Mouse (Mus musculus) midbrain, embryonic 16.5 days (tissue): ENCODE measurements around the gene Ndrg3. TPM values are rescaled to one million over a fixed set of nuclear protein-coding genes. Genes with fewer than 3 reads are reported as not detected.

Experiments used
- ATAC-seq: fragments of 200-750 bp; cut with Nextera tagmentation; 2 replicates; pipeline ENCODE4 v1.8.0; 2017; ENCODE audit warnings: moderate TSS enrichment
- H3K27ac ChIP-seq: fragments of 300-500 bp; sonication (generic); 2 replicates; pipeline ENCODE4 v1.5.1; 2014; ENCODE audit warnings: mild to moderate bottlenecking, low read length, mixed read lengths
- H3K27me3 ChIP-seq: fragments of 300-500 bp; sonication (generic); 2 replicates; pipeline ENCODE4 v1.6.1; 2014; ENCODE audit warnings: low read depth, low read length, mixed read lengths; ENCODE audit not compliant: control insufficient read depth, insufficient read depth
- H3K36me3 ChIP-seq: fragments of 300-500 bp; sonication (generic); 2 replicates; pipeline ENCODE4 v1.6.1; 2014; ENCODE audit warnings: mild to moderate bottlenecking, low read length, moderate library complexity, mixed read lengths; ENCODE audit not compliant: control insufficient read depth, insufficient read depth
- H3K4me1 ChIP-seq: fragments of 300-500 bp; sonication (generic); 2 replicates; pipeline ENCODE4 v1.6.1; 2014; ENCODE audit warnings: mild to moderate bottlenecking, low read length, mixed read lengths; ENCODE audit not compliant: control insufficient read depth, insufficient read depth
- H3K4me2 ChIP-seq: fragments of 300-500 bp; sonication (generic); 2 replicates; pipeline ENCODE4 v1.6.1; 2014; ENCODE audit warnings: mild to moderate bottlenecking, low read length, mixed read lengths
- H3K4me3 ChIP-seq: fragments of 300-500 bp; sonication (generic); 2 replicates; pipeline ENCODE4 v1.5.1; 2014; ENCODE audit warnings: low read depth, mild to moderate bottlenecking, low read length, moderate library complexity, mixed read lengths
- H3K9ac ChIP-seq: fragments of 300-500 bp; sonication (generic); 2 replicates; pipeline ENCODE4 v1.6.1; 2014; ENCODE audit warnings: low read depth, low read length, mixed read lengths
- H3K9me3 ChIP-seq: fragments of 300-500 bp; sonication (generic); replicated peaks from 2 replicates; pipeline ENCODE4 v1.6.1; 2014; ENCODE audit warnings: mild to moderate bottlenecking, low read length, mixed read lengths; ENCODE audit not compliant: control insufficient read depth, poor library complexity, severe bottlenecking
- WGBS: fragments of 180-500 bp; shearing (Covaris S2); extraction: QIAGEN DNeasy Blood & Tissue Kit; methylation state at CpG from one replicate; pipeline ENCODE4 v1.1.7; 2014; 5-methylcytosine and 5-hydroxymethylcytosine counted together
- polyA plus RNA-seq: library from polyadenylated mRNA; unstranded; fragments of >200 nt; fragmentation: Nextera tagmentation; extraction: Ambion mirVana; gene quantifications from 2 replicates; pipeline ENCODE4 v1.2.1, GENCODE M21; 2015

Gene Ndrg3
- polyA plus RNA-seq, 1 experiment from 2014 or later = 155 TPM

DNA sequence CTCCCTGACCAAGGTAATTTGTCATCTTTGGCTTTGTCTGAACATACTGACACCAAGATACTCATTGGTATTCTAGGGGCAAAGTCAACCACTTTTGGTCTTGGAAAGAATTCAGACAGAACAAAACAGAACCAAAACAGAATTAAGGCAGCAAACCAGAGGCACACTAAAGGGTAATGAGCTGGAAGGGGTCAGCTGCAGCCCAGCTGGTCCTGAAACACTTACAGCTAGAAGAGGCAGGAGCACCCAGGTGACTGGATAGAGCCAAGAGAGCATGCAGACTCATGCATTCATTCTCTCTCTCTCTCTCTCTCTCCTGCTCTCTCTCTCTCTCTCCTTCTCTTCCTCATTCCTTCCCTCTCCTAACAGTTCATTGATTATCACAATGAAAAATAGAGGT lies 15.1 kb downstream of the Ndrg3 start:
- Histone ChIP-seq H3K9ac (no peak overlapping the region), H3K4me1 (no peaks in the 10 kb centered on the region), H3K4me3 (no peak overlapping the region), H3K27ac (0 out of 2 replicates have a peak overlapping the region, but pooled peaks have one; percentile 12), H3K4me2 (no peak overlapping the region), H3K27me3 (no peaks in the 10 kb centered on the region), H3K9me3 (no peaks in the 10 kb centered on the region), H3K36me3 (no peaks in the 10 kb centered on the region)
- no peak for ATAC-seq

DNA sequence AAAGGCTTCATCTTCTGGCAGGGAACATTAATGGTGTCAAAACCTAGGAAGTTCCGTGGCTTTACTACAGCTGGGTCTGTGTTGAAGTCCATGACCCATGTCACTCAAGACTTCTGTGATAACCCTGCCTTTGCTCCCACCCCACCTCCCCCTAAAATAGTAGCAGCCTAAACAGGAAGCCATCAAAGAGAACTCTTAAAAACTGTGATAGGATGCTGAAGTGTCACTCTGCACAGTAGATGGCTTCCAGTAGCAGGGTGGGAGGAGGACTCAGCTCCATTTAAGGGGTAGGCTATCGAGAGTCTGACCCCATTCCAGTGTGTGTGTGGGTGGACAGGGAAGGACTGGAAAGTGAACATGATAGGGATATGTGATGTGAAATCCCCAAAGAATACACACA lies 16.9 kb downstream of the Ndrg3 start:
- no peak overlapping the region for H3K27ac ChIP-seq
- no peak overlapping the region for H3K4me3 ChIP-seq
- no peak for ATAC-seq
- no peaks in the 10 kb centered on the region for H3K9me3 ChIP-seq
- no peak overlapping the region for H3K9ac ChIP-seq
- no peak overlapping the region for H3K4me2 ChIP-seq
- no peaks in the 10 kb centered on the region for H3K36me3 ChIP-seq
- 89% methylated on average over 2 of the region's 2 CpGs for WGBS
- H3K27me3 ChIP-seq = no peaks in the 10 kb centered on the region
- no peaks in the 10 kb centered on the region for H3K4me1 ChIP-seq

DNA sequence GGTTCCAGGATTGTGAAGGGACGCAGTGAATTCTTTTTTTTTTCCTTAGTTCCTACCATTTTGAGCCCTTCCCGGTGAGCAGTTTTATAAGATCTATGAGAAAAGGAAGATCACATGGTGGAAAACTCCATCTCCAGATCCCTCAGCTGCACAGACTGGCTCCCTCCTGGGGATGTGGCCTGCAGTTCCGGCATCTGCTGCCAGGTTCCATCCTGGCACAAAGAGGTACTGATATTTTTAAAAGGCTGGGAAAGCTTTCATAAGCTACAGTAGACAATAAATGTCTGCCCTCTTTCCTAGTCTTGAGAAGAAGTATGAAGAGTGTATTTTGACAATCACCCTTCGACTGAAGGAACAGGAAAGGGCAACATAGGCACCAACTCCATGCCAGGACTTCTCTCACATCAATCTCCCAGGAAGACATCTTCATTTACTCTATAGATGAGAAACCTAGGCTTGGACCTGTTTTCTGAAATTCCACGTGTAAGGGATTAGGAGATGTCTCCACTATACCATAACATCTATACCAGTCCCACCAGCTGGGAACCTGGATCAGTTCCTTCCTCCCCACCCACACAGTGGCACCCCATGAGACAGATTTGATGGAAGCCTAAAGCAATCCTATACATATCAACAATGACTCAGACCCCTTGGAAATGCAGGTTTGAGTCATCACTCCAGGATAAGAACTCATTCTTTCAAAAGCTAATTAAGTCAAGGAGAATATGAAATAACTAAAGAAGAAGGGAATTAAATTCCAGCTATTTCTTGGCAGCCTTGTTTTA lies 18.3 kb downstream of the Ndrg3 start:
- Histone ChIP-seq H3K4me1 (no peaks in the 10 kb centered on the region), H3K9ac (no peak overlapping the region), H3K9me3 (no peaks in the 10 kb centered on the region), H3K36me3 (peaks cover 5% of the 10 kb centered on the region), H3K27me3 (no peaks in the 10 kb centered on the region), H3K4me3 (no peak overlapping the region), H3K4me2 (no peak overlapping the region), H3K27ac (no peak overlapping the region)
- 81% methylated on average over 5 of the region's 5 CpGs for WGBS
- ATAC-seq = no peak

DNA sequence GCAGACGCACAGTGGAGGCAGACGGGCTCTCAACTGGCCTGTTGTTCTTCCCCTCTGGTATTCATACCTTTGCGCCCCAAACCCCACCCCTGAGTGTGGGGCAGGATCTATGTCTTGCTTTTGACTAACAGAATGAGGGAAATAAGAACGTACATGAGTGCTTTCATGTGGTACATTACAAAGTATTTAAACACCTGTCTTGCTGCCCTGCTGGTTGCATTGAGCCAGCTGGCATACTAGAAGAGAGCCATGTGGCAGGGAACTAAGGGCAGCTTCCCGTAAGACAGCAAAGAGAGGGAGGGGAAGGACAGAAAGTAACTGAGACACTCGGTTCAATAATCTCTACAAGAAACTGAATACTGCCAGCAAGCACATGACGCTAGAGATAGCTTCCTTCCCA lies 21.6 kb downstream of the Ndrg3 start:
- no peaks in the 10 kb centered on the region for H3K27me3 ChIP-seq
- no peak for ATAC-seq
- H3K27ac ChIP-seq = no peak overlapping the region
- no peak overlapping the region for H3K4me3 ChIP-seq
- H3K9me3 ChIP-seq = no peaks in the 10 kb centered on the region
- no peak overlapping the region for H3K4me2 ChIP-seq
- 76% methylated on average over 7 of the region's 7 CpGs for WGBS
- no peaks in the 10 kb centered on the region for H3K4me1 ChIP-seq
- no peak overlapping the region for H3K9ac ChIP-seq
- H3K36me3 ChIP-seq = peaks cover 5% of the 10 kb centered on the region

DNA sequence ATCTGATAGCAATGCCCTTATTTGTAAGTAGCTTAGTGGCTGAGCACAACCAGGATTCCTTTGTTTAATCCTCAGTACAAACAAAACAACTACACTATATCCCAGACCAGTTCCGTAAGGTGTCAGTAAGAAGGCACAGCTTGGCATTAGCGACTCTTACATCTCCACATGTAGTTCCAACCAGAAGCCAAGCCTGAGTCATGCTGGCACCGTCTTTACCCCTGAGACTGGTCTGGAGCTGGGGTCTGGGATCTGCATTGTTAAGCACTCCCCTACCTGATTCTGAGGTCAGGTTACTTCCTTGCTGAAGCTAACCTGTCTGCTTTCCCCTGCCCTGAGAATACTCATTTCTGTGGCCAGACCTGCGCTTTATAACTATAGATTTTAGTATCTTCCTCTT lies 23.4 kb downstream of the Ndrg3 start:
- no peaks in the 10 kb centered on the region for H3K4me1 ChIP-seq
- WGBS = 76% methylated on average over 4 of the region's 4 CpGs
- no peak overlapping the region for H3K4me2 ChIP-seq
- peaks cover 5% of the 10 kb centered on the region for H3K36me3 ChIP-seq
- ATAC-seq = no peak
- H3K9ac ChIP-seq = no peak overlapping the region
- no peaks in the 10 kb centered on the region for H3K27me3 ChIP-seq
- no peak overlapping the region for H3K4me3 ChIP-seq
- no peaks in the 10 kb centered on the region for H3K9me3 ChIP-seq
- no peak overlapping the region for H3K27ac ChIP-seq

DNA sequence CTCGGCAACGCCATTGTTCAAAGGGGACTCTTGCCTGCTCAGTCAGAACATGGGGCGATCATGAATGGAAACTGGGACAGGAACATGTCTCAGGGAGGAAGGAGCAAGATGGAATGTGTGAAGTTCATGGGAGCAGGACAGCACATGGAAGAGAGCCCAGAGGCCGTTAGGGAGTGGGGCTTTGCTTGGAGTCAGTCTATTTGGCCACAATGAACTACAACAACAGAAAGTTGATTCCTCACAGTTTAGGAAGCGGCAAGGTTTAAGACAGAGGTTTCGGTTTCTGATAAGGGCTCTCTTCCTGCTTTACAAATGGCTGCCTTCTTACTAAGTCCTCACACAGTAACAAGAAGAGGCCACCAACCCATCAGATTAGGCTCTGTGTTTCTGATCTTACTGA lies 24.5 kb downstream of the Ndrg3 start:
- Histone ChIP-seq H3K4me3 (no peak overlapping the region), H3K4me2 (no peak overlapping the region), H3K27ac (no peak overlapping the region), H3K4me1 (no peaks in the 10 kb centered on the region), H3K9ac (no peak overlapping the region), H3K9me3 (no peaks in the 10 kb centered on the region), H3K36me3 (peaks cover 5% of the 10 kb centered on the region), H3K27me3 (no peaks in the 10 kb centered on the region)
- 79% methylated on average over 6 of the region's 6 CpGs for WGBS
- no peak for ATAC-seq

DNA sequence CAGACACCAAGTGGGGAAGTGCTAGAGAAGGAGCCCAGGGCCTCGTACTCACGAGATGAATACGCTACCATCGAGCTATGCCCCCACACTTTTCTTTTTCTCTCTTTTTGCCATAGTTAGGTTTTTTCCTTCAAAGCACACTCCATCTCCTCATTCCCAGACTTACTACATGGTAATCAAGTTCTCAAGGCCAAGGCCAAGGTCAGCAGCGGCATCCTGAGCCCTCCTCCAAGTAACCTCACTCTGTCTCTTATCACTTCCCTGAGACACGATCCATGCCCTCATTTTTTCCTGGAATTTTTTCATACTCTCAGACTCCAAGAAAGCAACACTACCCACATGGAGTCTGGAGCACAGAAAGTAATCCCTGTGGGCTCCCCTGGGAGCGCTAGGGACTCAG lies 28.0 kb downstream of the Ndrg3 start:
- Histone ChIP-seq H3K4me2 (no peak overlapping the region), H3K9me3 (no peaks in the 10 kb centered on the region), H3K36me3 (peaks cover 1% of the 10 kb centered on the region; the same call in 1 of the 2 replicates), H3K27ac (no peak overlapping the region), H3K9ac (no peak overlapping the region), H3K4me1 (no peaks in the 10 kb centered on the region), H3K4me3 (no peak overlapping the region), H3K27me3 (no peaks in the 10 kb centered on the region)
- no peak for ATAC-seq
- WGBS = 93% methylated on average over 7 of the region's 7 CpGs

DNA sequence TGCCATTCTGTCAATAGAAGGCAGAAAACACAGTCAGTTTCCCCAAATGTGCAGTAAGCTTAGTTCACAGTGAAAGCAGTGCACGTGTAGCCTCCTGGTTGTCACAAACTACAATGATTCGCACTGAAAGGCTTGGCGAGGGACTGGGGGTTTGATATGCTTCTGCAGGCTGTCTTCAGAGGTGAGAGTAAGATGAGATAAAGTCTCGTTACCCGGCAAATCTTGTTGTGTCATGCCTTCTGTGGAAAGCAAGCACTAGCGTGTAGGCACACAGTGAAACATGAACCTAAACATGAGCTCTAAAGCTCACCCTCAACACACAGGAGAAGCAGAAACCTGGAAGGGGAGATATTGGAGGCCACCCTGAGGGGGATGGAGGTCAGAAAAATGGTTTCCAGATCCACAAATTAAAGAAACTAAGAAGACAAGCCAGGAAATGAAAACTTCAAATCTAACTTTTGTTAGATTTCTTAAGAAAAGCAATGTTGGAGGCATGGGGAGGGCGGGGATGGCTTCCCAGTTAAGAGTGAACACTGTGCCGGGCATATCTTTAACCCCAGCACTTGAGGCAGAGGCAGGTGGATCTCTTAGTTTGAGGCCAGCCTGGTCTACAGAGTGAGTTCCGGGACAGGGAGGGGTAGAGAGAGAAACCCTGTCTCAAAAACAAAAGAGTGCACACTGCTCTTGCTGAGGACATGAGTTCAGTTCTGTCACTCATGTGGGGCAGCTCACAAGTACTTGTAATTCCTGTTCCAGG lies 33.2 kb downstream of the Ndrg3 start:
- H3K27me3 ChIP-seq = no peaks in the 10 kb centered on the region
- ATAC-seq = no peak
- H3K4me1 ChIP-seq = no peaks in the 10 kb centered on the region
- no peaks in the 10 kb centered on the region for H3K9me3 ChIP-seq
- no peaks in the 10 kb centered on the region for H3K36me3 ChIP-seq
- no peak overlapping the region for H3K4me3 ChIP-seq
- 90% methylated on average over 9 of the region's 9 CpGs for WGBS
- H3K27ac ChIP-seq = no peak overlapping the region
- no peak overlapping the region for H3K9ac ChIP-seq
- H3K4me2 ChIP-seq = no peak overlapping the region

DNA sequence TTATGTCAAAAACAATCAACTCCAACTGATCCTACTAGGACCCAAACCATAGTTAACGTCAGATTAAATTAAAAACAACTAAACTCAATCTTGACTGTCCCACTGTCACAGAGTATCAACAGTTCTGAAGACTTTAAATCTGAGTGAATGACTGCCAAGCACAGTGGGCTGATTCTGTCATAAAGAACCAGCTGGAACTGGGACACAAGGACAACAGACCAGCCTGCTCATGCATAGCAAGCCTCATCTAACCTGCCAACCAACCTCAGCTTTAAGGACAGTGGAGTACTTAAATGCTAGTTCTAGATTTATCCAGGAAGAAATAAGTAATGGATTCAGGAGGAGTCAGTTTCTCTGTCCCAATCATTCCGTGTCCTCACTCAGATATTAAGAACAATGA lies 34.8 kb downstream of the Ndrg3 start:
- H3K4me1 ChIP-seq = no peaks in the 10 kb centered on the region
- no peaks in the 10 kb centered on the region for H3K27me3 ChIP-seq
- H3K36me3 ChIP-seq = no peaks in the 10 kb centered on the region
- no peak overlapping the region for H3K4me3 ChIP-seq
- H3K4me2 ChIP-seq = no peak overlapping the region
- no peak overlapping the region for H3K9ac ChIP-seq
- no peaks in the 10 kb centered on the region for H3K9me3 ChIP-seq
- no peak for ATAC-seq
- no peak overlapping the region for H3K27ac ChIP-seq
- 87% methylated on average over 2 of the region's 2 CpGs for WGBS
